Mouse (Mus musculus) gastrocnemius, postnatal 14 days (tissue): ENCODE data around the gene Mfap5. TPM values are rescaled to one million over a fixed set of nuclear protein-coding genes. Genes with fewer than 3 reads are reported as not detected.
"Not testable (repeated sequence)": the region's sequence is repeated elsewhere in the genome, so short reads cannot be mapped to it uniquely, and the experiment has no call there.

Source experiments
- DNase-seq: peaks from one replicate; pipeline ENCODE4 v3.0.0; 2021; ENCODE audit warnings: mixed read lengths
- intact Hi-C: fragments of 180-260 bp; cut with DNase I; formaldehyde crosslinking; loops from one replicate; pipeline ENCODE4 v1.15.1; 2025; ENCODE audit warnings: low total_unique reads
- total RNA-seq, 2 experiments: library from RNA; stranded (reverse); gene quantifications; 2 replicates each; pipeline ENCODE4 v1.2.3; 2021

Gene Mfap5
- total RNA-seq, 2 experiments from 2014 or later, result 92.6 to 115 TPM

- no peak for DNase-seq
- intact Hi-C loops, result no loop called here
Observed at GRCm38 (mm10) chr6:122553606-122554005, 48.0 kb downstream of the Mfap5 start, which contains the start of gene Aicda. Gene Aicda (plus strand): TSS chr6:122553801.

GRCm38 (mm10) chr6:122554102-122554501 lies 48.5 kb downstream of the Mfap5 start:
- intact Hi-C loops, result no loop called here
- no peak for DNase-seq

- no peak for DNase-seq
Observed at GRCm38 (mm10) chr6:122555266-122555665, 49.6 kb downstream of the Mfap5 start.

GRCm38 (mm10) chr6:122556959-122557561 lies 51.4 kb downstream of the Mfap5 start:
- intact Hi-C loops, result no loop called here
- peak; percentile 37 for DNase-seq

More at GRCm38 (mm10) chr6:122555266-122555665, 49.6 kb downstream of the Mfap5 start:
- intact Hi-C loops, result no loop called here

GRCm38 (mm10) chr6:122560427-122560826 lies 54.8 kb downstream of the Mfap5 start:
- intact Hi-C loops, result loop anchor here (5.0 to 10.0 kb wide), 2 partner anchors 63 to 156 kb away; partner anchors contain the start of gene Rimklb
- DNase-seq, result peak; percentile 60

- no peak for DNase-seq
- intact Hi-C loops, result loop anchor here (5.0 to 10.0 kb wide), 2 partner anchors 64 to 156 kb away; partner anchors contain the start of gene Rimklb
Observed at GRCm38 (mm10) chr6:122561005-122561404, 55.4 kb downstream of the Mfap5 start.

- peak; percentile 25 for DNase-seq
- intact Hi-C loops, result loop anchor here (5.0 to 10.0 kb wide), 2 partner anchors 65 to 158 kb away; partner anchors contain the start of gene Rimklb
Observed at GRCm38 (mm10) chr6:122562463-122562862, 56.8 kb downstream of the Mfap5 start.

GRCm38 (mm10) chr6:122565070-122565784 lies 59.6 kb downstream of the Mfap5 start:
- DNase-seq, result no peak

GRCm38 (mm10) chr6:122569113-122569512 lies 63.5 kb downstream of the Mfap5 start:
- intact Hi-C loops, result loop anchor here (10.0 kb wide), 1 partner anchor 164 kb away; no protein-coding TSS in a partner anchor
- no peak for DNase-seq

More at GRCm38 (mm10) chr6:122565070-122565784, 59.6 kb downstream of the Mfap5 start:
- intact Hi-C loops, result loop anchor here (10.0 kb wide), 1 partner anchor 160 kb away; no protein-coding TSS in a partner anchor

- DNase-seq, result no peak
- intact Hi-C loops, result loop anchor here (10.0 kb wide), 1 partner anchor 165 kb away; no protein-coding TSS in a partner anchor
Observed at GRCm38 (mm10) chr6:122569762-122570161, 64.1 kb downstream of the Mfap5 start.

- no peak for DNase-seq
- intact Hi-C loops, result no loop called here
Observed at GRCm38 (mm10) chr6:122570695-122571616, 65.3 kb downstream of the Mfap5 start.

GRCm38 (mm10) chr6:122571617-122571959 lies 65.9 kb downstream of the Mfap5 start:
- intact Hi-C loops, result no loop called here
- no peak for DNase-seq

- DNase-seq, intact Hi-C loops: not testable (repeated sequence)
Observed at GRCm38 (mm10) chr6:122575037-122575436, 69.4 kb downstream of the Mfap5 start.

GRCm38 (mm10) chr6:122577030-122577429 lies 71.4 kb downstream of the Mfap5 start:
- no peak for DNase-seq
- intact Hi-C loops, result no loop called here

Other genes with a start within 250 kb of the Mfap5 start
- gene Klrg1, start 223.0 kb upstream of the Mfap5 start, total RNA-seq, result not detected
- 10 to 100 TPM; 22.7 to 26.6 TPM for gene M6pr, start 197.1 kb upstream of the Mfap5 start, total RNA-seq
- 10 to 100 TPM in 1 of 2 experiments, 1 to 10 TPM in 1; 8.0 to 10.7 TPM for gene Phc1, start 165.3 kb upstream of the Mfap5 start, total RNA-seq
- gene Rimklb, start 7.1 kb upstream of the Mfap5 start, total RNA-seq, result 1 to 10 TPM in 1 of 2 experiments, under 1 TPM in 1; 1.00 to 2.4 TPM
- not detected for gene Aicda, start 48.0 kb downstream of the Mfap5 start, total RNA-seq
- 1 to 10 TPM; 1.4 to 1.8 TPM for gene Apobec1, start 96.6 kb downstream of the Mfap5 start, total RNA-seq
- gene Gdf3, start 104.2 kb downstream of the Mfap5 start, total RNA-seq, result not detected
- gene Dppa3, start 120.6 kb downstream of the Mfap5 start, total RNA-seq, result not detected
- gene Nanog, start 201.6 kb downstream of the Mfap5 start, total RNA-seq, result not detected